Mouse (Mus musculus) activated CD4-positive, CD25-positive, alpha-beta regulatory T cell, adult 4 months (primary cell): ENCODE results near the gene Hcrtr1. TPM values are rescaled to one million over a fixed set of nuclear protein-coding genes. Genes with fewer than 3 reads are reported as not detected.

Experiments used
- ATAC-seq: one replicate; pipeline ENCODE4 v1.8.0; 2017
- polyA plus RNA-seq, 2 experiments: library from polyadenylated mRNA; unstranded; fragments of 100-300 nt; shearing (Covaris generic); gene quantifications; one replicate each; pipeline ENCODE4 v1.2.1; 2017

Hcrtr1 gene
- polyA plus RNA-seq, result not detected

DNA sequence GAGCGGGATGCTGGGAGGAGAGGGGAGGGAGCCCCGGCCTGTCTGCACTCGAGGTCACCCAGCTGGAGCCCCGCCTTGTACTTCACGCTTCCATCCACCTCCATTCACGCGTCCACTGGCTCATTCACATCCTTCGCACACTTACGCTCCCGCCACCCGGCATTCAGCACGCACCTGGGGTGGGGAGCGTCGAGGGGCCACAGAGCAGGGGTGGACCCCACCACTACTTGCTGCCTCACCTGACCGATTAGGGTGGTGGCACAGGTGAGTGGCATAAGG lies at the start of gene Hcrtr1:
Gene Hcrtr1, minus strand, starts transcription at position 146 of the 279 bp plus-strand sequence.
- ATAC-seq, result no peak

DNA sequence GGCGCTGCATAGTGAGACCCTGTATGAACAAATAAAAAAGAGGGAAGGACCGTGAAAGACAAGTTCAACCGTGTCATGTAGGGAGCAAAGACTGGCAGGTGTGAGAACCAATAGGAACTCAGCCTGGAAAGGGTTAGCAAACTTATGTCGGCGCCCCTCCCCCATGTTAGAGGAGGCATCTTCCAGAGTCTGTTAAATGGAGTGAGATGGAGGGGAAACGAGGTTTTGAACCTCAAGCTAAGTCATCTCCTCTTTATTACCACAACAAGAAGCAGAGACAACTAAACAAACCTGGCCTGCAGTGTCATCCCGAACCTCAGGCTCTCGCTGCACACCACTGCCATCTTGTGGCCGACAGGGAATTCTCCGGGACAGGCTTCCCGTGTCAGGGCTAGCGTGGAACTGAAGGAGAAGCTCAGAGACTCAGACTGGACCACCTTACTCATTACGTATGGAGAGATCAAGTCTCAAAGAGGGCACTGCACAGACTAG lies 49.7 kb upstream of the Hcrtr1 start:
- peak; percentile 40 for ATAC-seq

DNA sequence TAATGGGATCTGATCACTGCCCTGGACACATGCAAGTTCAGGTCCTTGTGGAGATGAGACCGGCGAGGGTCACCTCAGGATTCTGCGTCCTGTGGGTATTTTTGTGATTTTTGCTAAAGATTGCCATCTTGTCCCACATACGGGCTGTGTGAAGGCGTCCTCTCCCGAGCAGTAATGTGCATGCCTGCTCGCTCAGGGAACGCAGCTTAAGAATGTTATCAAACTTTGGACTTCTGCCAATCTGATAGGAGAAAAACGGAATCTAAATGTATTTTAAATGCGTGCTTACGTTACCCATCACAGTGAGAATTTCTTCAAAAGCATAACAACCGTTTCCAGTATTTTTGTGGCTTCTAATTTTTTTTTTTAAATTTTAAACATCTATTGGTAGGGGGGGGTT lies 47.7 kb upstream of the Hcrtr1 start:
- ATAC-seq, result no peak

DNA sequence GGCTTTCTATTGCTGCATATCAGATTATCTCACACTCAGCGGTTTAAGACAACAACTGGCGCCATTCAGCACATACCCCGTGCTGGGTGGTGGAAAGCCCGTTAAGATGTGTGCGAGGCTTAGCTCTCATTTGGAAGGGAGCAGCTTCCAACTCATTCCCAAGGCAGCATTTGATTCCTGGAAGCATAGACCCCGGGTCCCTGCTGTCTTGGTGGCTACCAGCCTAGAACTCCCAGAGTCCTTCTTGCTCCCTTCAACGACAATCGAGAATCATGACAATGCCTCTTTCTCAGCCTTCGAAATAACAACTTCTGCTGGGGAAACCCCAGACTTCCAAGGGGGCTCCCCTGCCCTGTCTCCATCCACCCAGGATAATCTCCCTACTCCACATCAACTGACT lies 47.3 kb upstream of the Hcrtr1 start:
- no peak for ATAC-seq

DNA sequence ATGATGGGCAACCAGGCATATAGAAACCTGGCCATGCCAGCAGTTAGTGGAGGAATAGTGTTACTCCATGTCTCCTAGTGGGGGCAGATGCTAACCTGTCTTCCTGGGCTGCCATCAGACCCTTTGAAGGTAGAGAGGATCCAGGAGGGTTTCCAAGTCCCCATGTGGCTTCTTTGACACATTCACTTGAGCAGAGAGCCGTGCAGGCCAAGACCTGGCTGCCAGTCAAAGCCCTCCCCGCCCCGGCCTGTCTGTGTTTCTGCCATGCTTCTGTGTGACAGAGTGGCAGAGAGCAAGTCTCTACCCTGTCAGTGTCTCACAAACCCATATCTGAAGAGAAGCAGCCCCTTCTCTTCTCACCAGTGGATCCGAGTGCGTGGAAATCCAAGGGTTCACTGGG lies 44.7 kb upstream of the Hcrtr1 start:
- no peak for ATAC-seq

DNA sequence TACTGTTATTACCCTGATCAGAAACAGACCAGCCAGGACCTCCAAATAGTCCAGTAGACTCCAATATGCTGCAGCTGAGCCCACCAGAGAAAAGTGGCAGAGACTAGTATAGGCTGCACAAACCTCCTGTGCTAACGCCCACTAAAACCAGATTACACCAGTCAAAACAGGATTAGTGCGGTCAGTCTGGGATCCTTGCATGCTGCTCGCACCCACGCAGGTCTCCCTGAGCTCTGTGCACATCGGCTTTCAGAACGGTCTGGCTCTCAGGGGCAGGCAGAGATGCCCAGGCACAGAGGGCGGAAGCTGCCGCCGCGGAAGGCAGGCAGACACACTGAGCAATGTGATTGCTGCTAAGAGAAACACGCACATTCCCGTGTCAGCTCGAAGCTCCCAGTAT lies 43.9 kb upstream of the Hcrtr1 start:
- no peak for ATAC-seq

DNA sequence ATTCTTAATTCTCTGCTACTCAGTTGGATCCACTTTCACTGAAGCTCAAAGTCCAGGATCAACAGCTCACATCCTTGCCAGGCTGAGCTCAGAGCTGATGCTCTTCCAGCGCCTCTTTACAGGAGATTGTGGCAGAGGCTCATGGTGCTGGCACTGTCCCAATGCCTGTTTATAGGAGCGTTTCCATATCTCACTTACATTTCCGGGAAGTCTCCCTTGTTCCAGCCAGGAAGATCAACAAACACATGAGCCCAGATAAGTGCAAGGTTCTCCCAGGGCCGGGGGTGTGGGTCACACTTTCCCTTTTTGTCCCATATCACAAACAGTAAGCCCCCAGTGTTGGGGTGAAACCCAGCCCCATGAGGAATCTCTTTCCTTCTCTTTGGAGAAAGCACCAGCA lies 42.7 kb upstream of the Hcrtr1 start:
- no peak for ATAC-seq

DNA sequence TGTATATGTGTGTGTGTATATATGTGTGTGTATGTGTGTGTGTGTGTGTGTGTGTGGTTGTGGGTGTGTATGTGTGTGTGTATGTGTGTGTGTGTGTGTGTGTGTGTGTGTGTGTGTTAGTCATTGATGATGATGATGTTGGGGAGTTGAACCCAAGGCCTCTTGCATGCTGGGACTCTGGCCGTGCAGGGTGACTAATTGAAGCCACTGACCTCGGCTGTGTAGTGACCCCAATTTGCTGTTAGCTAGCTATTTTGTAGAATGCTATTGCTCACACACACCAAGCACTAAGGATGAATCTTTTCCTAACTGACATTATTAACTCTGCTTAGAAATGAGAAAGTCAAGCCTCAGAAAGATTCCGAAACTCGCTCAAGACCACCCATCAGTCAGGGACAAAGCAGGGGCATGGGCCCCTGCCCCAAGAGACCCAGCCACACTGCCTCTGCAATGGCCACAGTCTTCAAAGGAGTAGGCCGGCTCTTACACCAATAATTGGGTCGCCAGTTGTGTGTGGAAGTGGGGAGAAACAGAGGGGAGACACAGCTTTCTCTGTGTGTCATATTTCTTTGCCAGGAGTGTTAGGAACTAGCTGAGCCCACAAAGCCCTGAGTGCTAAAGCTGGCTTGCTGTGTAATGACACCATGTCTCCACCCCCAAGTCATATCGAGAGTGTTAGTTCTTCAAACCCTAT lies 41.9 kb upstream of the Hcrtr1 start:
- ATAC-seq, result no peak

DNA sequence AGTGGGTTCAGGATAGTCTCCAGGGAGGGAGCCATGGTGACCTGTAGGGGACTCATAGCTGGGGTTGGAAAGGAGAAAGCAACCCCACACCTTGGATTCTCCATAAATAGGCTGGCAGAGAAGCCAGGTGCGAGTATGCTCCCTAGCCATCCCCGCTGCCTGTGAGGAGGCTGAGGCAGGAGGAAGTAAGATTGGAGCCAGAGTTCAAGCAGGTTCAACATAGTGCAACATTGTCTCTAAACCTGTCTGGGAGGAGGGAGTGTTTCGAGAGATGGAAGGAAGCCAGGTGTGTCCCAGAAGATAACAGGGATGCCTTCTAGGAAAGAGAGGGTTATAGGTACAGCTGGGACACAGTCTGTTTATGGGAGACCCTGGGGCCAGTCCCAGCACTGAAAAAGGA lies 40.7 kb upstream of the Hcrtr1 start:
- no peak for ATAC-seq

DNA sequence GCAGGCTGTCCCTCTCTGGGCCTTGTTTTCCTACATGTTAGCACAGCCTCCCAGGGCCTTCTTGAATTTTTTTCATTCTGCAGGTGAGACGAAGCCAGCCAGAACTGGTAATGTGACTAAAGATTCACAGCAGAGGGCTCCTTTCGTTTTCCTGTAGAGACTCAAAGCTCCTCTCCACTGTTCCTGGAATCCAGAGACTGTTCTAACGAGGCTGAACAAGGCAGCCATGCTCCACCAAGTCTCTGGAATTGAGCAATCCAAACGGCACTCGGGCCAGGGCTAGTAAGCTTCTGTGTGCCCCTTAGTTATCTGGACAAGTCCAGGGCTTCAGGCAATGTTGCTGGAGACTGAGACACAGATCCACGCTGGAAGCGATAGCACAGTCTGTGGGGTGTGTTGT lies 38.4 kb upstream of the Hcrtr1 start:
- no peak for ATAC-seq

DNA sequence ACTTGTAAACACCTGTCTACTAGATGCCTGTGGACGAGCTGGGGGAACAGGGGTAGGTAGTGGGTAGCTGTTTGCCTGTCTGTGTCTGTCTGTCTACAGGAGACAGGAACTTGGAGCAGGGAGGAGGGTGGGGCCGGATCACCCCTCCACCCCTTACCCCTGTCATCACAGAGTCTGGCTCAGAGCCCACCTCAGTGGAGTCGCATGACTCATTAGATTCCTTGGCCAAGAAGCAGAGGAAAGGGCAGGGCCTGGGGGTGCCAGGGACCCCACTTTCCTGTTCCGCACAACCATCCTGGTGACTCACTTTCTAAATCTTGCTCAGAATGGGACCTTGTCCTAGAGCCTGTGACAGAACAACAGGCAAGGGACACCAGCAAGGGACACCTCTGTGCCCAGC lies 37.9 kb upstream of the Hcrtr1 start:
- no peak for ATAC-seq

DNA sequence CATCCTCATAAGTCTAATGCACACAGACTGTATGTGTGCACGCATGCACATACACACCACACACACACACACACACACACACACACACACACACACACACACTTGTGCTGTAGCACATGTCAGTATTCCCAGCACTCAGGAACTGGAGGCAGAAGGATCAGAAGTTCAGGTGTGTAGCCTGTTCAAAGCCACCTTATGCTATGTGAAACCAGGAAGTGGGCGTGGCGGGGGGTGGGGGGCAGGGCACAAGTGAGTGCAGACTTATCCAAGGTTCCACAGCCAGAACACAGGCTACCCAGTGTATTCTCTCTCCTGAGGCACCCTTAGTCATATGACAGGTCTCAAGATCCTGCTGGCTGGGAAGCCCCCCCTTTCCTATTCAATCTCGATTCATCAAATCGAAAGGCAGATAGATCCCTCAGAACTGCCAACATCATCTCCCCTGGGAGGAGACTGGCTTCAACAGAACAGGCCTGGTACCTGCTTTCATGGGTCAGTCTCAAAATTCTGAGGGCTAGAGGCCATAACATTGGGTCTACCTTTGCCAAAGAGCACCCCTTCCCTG lies 37.1 kb upstream of the Hcrtr1 start:
- no peak for ATAC-seq

DNA sequence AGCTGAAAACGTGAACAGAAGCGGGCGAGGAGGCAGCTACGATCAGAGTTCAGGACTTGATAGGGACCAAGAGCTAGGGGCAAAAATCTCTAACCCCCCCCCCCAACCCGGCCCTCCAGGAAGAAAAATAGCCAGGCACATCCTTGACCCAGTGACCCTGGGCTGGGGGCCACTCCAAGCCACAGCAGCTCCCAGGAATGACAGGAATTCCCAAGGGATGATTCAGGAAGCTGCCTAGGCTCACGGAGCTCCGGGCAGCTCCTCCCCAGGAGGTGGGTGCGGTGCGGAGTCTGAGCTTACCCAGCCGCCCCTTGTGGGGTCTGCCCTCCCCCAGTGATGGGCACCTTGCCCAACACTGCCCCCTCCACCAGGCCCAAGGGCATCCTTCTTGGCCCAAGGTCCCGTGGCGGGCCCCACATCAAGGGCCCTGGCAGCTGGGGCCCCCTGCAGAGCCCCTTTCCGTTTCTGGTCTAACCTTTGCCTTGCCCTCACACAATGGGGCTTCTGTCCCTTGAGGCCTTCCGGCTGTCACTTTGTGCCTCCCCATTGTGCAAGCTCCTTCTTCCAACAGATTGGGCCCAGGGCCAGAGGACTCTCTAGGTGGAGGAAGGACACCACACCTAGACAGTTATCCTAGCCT lies 36.0 kb upstream of the Hcrtr1 start, which contains the start of gene Tinagl1:
Gene Tinagl1, minus strand, starts transcription at position 51 of the 640 bp plus-strand sequence.
- ATAC-seq, result no peak

DNA sequence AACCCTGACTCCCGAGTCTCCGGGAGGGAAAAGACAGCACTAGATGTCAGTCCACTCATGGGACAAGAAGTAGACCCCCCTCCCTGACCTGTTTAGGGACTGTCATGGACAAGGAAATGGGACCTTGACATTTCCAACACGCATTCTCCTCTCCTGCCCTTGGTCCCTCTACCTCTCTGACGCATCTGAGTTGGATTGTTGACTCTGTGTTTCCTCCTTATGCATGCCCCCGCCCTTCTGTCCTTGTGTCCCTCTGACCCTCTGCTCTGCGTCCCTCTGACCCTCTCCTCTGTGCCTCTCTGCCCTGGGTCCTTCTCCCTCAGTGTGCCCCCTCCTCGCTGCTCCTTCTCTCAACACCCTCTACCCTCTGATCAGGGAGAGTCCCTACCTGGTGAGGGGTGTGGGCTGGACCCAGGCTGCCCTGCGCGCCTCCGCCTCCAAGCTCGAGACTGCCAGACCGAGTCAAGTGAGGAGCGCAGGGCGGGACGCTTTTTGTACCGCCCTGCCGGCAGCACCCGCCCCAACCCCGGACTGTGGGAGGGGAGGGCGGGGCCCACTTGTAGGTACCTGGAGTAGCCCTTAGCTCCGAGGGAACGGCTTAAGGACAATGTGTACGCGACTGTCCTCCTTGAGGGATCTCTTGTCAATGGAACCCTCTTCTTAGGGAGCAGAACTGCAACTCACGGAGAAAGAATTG lies 35.3 kb upstream of the Hcrtr1 start:
- no peak for ATAC-seq

DNA sequence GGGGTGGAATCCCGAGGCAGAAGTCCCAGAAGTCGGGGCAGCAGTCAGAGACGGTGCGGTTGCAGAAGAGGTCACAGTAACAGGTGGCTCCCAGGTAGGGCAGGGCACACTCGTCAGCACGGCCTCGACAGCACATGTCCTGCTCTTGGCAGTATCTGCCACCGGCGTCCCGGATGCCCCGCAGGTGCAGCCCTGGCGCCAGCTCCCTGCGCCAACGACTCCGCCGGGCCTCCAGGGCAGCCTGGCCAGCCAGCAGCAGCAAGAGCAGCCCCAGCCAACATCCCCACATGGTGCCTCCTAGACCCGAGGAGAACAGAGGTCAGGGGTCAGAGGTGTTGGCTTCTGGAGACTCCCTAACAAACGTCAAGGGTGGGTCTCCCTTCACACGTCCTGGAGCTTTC lies 34.8 kb upstream of the Hcrtr1 start:
- no peak for ATAC-seq

DNA sequence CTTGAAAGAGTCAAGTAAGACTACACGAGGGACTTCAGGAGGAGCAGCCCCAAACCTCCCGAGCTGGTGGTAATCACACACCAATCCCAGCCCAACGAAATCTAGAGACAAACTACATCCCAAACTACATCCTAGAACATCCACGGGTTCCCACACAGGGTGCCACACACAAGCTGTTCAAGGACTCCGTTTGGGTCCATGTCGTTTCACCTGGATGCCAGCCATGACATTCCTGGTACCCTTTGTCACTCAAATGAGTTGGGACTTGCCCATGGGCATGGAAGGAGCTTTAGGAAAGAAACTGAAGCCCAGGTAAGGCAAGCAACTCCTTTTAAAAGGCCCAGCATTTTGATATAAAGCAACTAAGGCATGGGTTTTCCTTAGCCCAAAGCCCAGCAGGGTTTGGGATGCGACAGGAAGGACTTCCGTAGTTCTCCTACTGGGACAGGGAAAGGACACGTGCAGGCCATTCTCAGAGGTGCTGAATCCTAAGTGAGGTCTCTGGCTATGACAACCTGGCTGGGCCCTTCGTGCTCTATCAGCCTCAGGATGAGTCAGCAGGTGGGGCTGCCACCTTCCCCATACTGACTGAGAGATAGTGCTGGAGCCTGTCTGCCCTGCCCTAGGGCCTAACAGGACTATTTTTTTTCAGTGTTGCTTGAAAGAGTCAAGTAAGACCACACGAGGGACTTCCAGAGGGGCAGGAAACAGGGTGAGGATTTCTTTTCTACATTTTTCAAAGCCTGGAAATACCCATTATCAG lies 34.1 kb upstream of the Hcrtr1 start:
- no peak for ATAC-seq

DNA sequence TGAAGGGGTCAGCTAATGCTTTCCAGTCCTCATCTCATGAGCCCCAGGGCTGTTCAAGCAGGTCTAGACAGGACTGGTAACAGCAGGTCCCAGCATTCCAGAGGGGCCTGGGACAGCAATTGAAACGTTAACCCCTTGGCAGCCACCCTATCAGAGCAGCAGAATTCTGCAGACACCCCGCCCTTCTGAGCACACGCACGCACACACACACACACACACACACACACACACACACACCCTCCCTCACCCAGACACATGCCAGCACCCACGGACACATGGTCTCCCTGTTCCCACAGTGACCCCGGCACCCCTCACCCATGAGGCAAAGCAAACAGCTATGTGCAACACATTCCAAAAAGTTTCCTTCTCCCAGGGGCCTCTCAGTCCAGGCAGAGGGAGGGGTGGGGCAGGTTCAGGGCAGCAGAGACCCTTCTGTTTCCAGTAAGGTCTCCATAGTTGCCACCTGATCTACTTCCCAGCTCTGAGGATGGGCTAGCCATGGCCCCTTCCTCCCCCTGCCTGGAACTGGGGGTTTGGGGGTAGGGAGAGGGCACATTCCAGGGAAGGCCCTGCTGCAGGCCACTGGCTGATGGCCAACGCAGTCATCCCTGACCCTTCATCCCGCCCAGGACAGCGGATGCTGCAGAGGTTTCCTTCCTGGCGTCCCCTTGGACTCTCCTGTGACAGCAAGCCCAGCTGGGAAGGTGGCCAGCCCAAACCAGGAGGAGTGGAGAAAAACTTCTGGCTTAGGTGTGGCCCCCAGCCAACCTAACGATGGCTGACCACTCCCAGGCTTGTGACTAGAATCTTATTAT lies 33.0 kb upstream of the Hcrtr1 start:
- ATAC-seq, result no peak

DNA sequence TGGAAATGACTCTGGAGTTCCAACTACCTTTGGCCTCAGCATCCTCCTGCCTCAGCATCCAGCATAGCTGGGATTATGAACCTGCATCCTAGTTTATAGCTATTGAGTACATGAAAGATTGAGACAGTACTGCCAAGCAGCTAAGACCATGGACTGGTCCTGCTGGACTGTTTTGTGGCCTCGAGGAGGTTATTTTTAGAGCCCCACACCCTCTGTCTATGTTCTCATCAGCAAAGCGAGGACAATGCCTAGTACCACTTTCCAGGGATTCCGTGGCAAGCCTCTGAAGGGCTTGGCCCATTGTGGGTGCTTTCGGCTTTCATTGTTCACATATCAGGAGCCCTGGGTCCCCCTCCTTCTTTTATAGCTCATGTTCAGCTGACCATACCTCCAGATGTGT lies 31.2 kb upstream of the Hcrtr1 start:
- no peak for ATAC-seq

DNA sequence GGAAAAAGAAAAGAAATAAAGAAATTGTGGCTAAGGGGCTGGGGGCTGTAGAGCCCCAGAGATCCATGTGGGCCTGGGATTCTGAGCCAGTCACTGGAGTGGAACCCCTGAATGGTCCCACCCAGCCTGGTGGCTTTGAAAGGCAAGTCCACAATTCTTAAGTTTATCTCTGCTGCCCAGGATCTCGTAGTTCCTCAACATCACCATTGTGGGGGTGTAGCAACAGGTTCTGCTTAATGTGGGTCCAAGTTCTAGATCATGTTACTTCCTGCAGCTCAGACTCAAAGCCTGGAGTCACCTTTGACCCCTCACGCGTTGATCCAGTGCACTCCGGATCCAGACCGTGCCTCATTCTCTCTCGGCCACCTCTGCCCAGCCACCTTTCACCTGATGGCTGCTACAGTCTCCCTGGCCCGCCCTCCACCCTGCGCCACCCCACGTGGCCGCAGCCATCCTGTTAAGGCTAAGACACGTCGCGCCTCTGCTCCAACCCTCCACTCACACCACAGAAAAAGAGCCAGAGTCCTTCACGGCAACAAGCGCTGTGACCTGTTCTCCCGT lies 30.3 kb upstream of the Hcrtr1 start:
- no peak for ATAC-seq

DNA sequence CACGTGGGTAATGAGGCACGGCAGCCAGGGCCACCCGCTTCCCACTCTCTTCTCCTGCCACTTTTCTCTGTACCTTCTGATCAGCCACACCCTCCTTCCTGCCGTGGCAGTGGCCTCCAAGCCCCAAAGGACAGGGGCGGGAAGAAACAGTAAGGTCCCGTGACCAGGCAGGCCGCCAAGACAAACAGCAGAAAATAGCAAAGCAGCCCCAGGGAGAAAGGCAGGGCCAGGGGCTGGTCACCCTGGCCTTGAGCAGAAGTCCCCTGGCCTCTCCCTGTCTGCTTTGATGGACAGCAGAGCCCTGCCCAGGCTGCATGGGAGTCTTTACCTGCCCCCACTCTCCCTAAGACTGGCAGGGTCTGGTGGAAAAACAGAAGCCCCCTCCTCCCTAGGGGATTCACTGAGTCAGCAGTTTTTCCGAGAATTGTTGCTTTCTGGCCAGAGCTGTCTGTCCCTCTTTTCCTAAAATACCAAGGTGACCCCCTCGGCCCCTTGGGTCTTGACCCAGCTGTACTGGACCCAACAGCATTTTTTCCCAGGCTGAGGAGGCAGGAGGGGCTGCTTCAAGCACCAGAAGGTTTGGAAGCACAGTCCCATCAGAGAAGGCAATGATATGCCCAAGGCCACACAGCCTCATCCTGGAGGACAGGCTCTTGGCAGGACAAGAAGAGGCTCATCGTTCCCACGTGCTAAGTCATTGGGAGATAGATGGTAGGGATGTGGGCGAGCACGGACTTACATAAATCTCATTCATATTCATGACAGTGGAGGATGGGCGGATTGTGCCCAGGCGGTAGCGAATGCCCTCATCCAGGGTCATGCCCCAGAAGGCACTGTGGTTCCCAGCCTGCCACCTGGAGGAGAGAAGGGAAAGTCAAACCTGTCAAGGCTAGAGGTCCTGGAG lies 29.4 kb upstream of the Hcrtr1 start:
- no peak for ATAC-seq

DNA sequence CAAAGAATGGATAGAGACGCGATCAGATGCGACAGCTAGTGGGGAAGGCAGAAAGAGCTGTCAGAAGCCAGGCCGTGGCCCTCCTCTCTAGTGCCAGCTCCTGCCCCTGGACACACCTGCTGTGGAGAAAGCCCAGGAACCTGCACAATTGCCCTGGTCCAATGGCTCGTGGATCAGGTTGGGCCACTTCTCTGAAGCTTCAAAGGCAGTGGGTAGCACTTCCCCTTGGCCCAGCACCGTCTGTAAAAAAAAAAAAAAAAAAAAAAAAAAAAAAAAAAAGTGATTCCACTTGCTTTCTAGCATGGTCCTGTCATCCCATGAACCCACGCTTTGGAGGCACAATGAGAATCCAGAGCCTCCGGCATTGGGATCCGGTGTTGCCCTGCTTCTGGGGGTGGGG lies 28.7 kb upstream of the Hcrtr1 start:
- ATAC-seq, result no peak
